Mouse (Mus musculus): ENCODE results near the gene Pcsk6. TPM values are rescaled to one million over a fixed set of nuclear protein-coding genes. Genes with fewer than 3 reads are reported as not detected.

The Pcsk6 gene
- polyA plus RNA-seq, 1 experiment = 4.6 TPM

DNA sequence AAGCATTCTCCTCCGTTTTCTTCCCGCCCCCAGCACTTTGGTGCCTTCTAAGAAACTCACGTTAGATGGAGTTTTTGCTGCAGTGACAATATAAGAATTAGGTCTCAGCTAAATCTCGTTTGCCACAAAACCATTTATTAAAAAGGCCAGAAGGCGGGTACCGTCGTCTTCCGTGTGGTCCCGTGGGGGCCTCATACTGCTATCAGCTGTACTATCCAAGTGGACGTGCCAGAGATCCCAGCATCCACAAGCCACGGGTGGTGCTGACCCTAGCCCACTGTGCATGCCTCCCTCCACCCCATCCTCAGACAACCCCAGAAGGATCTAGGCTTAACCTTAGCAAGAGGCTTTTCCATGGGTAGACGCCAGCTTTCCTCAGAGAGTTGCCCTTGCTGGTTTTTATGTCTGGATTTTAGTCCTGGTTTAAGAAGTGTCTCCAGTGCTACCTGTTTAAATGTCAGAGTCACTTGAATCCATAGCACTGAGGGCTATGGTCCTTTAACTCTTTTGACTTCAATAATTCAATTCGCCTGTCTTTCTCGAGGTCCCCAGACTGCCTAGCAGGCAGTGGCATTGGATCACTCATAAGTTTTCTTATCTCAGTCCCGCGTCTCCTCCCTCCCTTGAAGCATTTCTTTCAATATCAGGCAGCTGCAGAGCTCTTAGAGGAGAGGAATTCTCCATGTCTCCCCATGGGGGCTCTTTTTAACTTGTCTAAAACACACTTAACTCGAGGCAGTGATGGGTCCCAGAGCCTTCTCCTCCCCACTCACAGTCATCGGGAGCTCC lies 178.7 kb downstream of the Pcsk6 start:
- Histone ChIP-seq H3K4me1 (ENCODE audit: control insufficient read depth, insufficient read depth, low read length) (no peaks in the 10 kb centered on the region; the same call in 1 of the 2 replicates), H3K36me3 (ENCODE audit: control insufficient read depth, insufficient read depth, low read length) (no peaks in the 10 kb centered on the region), H3K27me3 (ENCODE audit: control insufficient read depth, insufficient read depth, low read length) (no peaks in the 10 kb centered on the region), H3K4me3 (ENCODE audit: control insufficient read depth, low read depth, low read length) (no peak overlapping the region), H3K27ac (ENCODE audit: control insufficient read depth, insufficient read depth, low read depth, low read length) (no peak overlapping the region)
- TF ChIP-seq POLR2A (IDR thresholded peaks at IDR 0.05; ENCODE audit: control insufficient read depth, low read depth, low read length) (no peak), CTCF (IDR thresholded peaks at IDR 0.05; ENCODE audit: control insufficient read depth, insufficient read depth, insufficient replicate concordance, low read depth, low read length) (no peak)

DNA sequence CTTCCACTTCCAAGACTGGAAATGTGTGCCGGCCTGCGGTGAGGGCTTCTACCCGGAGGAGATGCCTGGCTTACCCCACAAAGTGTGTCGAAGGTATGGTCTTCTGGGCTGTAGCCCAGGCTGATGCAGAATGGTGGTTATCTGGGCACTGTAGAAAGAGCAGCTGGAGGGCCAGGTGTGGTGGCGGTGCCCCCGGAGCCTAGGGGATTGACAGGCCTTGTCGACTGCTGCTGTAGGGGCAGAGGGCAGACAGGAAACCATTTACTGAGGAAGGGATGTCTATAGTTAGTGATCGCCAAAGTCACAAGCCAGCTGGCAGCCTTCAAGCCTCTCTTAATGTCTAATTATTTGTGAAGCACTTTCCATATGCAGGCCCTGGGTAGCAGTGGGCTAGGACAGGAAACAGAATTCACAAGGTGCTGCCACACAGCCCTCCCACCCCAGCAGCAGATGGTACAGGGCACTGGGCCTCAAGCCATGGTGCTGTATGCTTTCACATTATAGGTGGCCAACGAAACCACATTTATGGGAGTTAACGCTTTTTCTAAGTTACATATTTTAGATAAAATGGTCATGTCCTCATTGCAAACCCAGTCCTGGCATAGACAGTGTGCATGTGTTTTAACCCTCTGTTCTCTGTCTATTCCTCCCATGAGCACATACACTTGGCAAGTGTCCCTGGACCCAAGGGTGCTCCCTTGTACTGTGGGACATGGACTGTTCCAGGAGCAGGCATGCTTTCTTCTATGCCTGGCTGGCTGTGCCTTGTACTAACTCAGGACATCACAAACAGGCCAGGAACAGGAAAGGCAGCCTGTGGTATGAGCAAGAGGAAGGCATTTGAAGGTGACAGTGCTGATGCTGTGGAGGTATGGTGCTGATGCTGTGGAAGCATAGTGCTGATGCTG lies 182.3 kb downstream of the Pcsk6 start, which contains the start of gene Gm45213:
Gene Gm45213, plus strand, starts transcription at position 51 of the 908 bp plus-strand sequence.
- Histone ChIP-seq H3K36me3 (ENCODE audit: control insufficient read depth, insufficient read depth, low read length) (no peaks in the 10 kb centered on the region), H3K4me3 (ENCODE audit: control insufficient read depth, low read depth, low read length) (no peak within 1 kb of the TSS), H3K4me1 (ENCODE audit: control insufficient read depth, insufficient read depth, low read length) (no peaks in the 10 kb centered on the region; the same call in 1 of the 2 replicates), H3K27me3 (ENCODE audit: control insufficient read depth, insufficient read depth, low read length) (no peaks in the 10 kb centered on the region), H3K27ac (ENCODE audit: control insufficient read depth, insufficient read depth, low read depth, low read length) (no peak within 1 kb of the TSS)
- TF ChIP-seq POLR2A (IDR thresholded peaks at IDR 0.05; ENCODE audit: control insufficient read depth, low read depth, low read length) (no peak), CTCF (IDR thresholded peaks at IDR 0.05; ENCODE audit: control insufficient read depth, insufficient read depth, insufficient replicate concordance, low read depth, low read length) (no peak)

DNA sequence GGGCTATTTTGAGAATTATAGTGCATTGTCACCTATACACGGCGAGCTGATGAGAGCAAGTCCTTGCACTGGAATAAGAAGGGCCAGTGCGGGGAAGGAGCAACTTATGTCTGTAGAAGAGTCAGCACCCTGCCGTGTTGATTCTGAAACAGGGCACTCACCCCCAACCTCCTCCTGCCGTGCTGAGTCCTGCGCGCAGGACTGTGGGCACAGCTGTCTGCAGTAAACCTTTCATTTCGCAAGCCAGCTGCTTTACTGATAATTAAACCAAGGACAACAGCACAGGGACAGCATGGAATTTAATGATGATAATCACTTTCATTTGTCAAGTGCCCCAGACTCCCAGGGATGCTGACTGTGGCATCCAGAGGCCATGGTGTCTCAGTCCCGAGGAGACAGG lies 183.1 kb downstream of the Pcsk6 start:
- no peaks in the 10 kb centered on the region for H3K36me3 ChIP-seq (ENCODE audit: control insufficient read depth, insufficient read depth, low read length)
- no peaks in the 10 kb centered on the region for H3K27me3 ChIP-seq (ENCODE audit: control insufficient read depth, insufficient read depth, low read length)
- no peaks in the 10 kb centered on the region; the same call in 1 of the 2 replicates for H3K4me1 ChIP-seq (ENCODE audit: control insufficient read depth, insufficient read depth, low read length)
- no peak overlapping the region for H3K4me3 ChIP-seq (ENCODE audit: control insufficient read depth, low read depth, low read length)
- no peak overlapping the region for H3K27ac ChIP-seq (ENCODE audit: control insufficient read depth, insufficient read depth, low read depth, low read length)
- TF ChIP-seq CTCF (IDR thresholded peaks at IDR 0.05; ENCODE audit: control insufficient read depth, insufficient read depth, insufficient replicate concordance, low read depth, low read length) = no peak
- no peak for TF ChIP-seq POLR2A (IDR thresholded peaks at IDR 0.05; ENCODE audit: control insufficient read depth, low read depth, low read length)

DNA sequence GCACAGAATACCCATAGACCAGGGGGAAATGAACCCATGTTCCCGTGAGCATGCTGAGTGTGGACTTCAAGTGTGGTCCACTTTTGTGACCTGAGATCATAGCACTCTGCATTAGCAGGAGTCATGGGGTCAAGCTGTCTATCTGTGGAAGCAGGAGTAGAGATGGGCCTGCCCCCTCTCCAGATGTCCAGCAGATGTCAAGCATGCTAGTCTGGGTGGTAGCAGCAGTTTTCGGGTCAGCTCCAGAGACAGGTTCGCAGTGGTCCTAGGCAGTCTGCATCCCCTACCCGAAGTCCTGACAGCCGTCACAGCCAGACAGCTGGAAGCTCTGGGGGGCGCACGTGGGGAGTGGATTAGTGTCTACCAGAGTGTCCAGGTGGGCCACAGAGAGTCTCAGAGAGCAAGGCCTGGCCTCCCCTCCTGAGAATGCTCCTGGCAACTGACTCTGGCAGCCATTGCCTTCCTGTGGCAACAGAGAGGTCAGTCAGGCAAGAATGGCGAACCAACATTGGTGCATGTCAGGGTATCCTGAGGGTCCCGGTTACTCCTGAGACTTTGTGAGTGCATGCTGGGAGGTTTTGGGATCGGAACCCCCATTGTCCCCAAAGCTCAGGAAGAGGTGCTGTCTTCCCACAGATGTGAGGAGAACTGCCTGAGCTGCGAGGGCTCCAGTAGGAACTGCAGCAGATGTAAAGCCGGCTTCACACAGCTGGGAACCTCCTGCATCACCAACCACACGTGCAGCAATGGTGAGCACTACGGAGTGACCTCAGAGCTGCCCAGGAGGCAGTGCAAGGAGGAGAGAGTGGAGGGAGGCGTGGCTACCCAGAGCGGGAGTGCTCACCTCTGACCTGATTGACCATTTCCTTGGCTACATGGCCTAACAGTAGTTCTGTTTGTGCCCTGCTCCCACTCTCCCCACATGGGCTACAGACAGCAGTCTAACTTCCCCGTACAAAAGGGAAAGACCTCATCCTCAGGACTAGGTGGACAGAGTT lies 185.7 kb downstream of the Pcsk6 start:
- H3K4me3 ChIP-seq (ENCODE audit: control insufficient read depth, low read depth, low read length) = no peak overlapping the region
- H3K4me1 ChIP-seq (ENCODE audit: control insufficient read depth, insufficient read depth, low read length) = no peaks in the 10 kb centered on the region; the same call in 1 of the 2 replicates
- H3K27me3 ChIP-seq (ENCODE audit: control insufficient read depth, insufficient read depth, low read length) = no peaks in the 10 kb centered on the region
- H3K36me3 ChIP-seq (ENCODE audit: control insufficient read depth, insufficient read depth, low read length) = no peaks in the 10 kb centered on the region
- H3K27ac ChIP-seq (ENCODE audit: control insufficient read depth, insufficient read depth, low read depth, low read length) = no peak overlapping the region
- no peak for TF ChIP-seq CTCF (IDR thresholded peaks at IDR 0.05; ENCODE audit: control insufficient read depth, insufficient read depth, insufficient replicate concordance, low read depth, low read length)
- no peak for TF ChIP-seq POLR2A (IDR thresholded peaks at IDR 0.05; ENCODE audit: control insufficient read depth, low read depth, low read length)

DNA sequence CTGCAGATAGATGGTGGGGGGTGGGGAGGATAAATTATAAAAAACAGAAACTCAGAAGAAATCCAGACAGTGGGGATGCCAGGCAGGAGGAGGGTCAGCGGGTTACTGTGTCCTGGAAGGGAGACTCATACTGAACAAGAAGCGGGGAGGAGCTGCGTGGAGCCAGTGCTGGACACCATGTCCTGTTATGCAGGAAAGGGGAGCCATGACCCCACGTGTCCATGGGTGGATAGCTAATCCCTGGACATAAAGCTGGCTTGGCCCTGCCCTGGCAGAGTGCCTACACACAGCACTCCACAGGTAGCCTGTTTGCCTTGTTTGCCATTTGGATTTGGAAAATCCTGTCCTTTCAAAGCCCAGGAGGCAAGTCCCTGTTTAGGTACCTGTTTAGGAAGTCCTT lies 186.4 kb downstream of the Pcsk6 start:
- no peak overlapping the region for H3K4me3 ChIP-seq (ENCODE audit: control insufficient read depth, low read depth, low read length)
- no peaks in the 10 kb centered on the region for H3K27me3 ChIP-seq (ENCODE audit: control insufficient read depth, insufficient read depth, low read length)
- H3K27ac ChIP-seq (ENCODE audit: control insufficient read depth, insufficient read depth, low read depth, low read length) = no peak overlapping the region
- no peaks in the 10 kb centered on the region for H3K36me3 ChIP-seq (ENCODE audit: control insufficient read depth, insufficient read depth, low read length)
- H3K4me1 ChIP-seq (ENCODE audit: control insufficient read depth, insufficient read depth, low read length) = no peaks in the 10 kb centered on the region; the same call in 1 of the 2 replicates
- TF ChIP-seq CTCF (IDR thresholded peaks at IDR 0.05; ENCODE audit: control insufficient read depth, insufficient read depth, insufficient replicate concordance, low read depth, low read length) = no peak
- TF ChIP-seq POLR2A (IDR thresholded peaks at IDR 0.05; ENCODE audit: control insufficient read depth, low read depth, low read length) = no peak

DNA sequence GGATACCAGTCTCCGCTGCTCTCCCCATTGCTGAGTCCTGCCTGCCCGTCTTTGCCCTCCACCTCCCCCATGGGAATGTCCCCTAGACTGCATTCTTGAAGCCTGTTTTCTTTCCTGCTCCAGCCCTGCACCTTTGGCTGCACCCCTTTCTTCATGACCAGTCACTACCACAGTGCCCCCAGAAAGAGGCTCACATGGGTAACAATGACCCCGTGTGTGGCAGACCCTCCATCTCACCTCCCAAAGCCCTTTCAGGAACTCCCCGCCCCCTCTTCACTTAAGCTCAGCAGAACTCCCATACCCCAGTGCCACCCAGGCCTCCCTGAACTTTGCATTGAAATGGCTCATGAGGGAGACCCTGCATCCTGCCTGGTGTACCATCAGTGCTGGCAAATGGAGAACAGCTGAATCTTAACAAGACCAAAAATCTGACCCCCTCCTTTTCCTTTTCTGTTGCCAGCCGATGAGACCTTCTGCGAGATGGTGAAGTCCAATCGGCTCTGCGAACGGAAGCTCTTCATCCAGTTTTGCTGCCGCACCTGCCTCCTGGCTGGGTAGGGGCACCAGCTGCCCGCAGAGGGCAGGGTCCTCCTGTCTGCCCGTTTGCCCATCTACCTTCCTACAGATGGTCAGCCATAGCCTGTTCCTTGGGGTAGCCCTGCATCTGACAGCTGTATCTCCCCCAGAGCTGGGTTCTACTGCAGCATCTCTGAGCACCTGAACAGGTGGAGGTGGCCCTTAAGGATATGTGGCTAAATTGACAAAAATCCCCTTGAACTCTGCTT lies 187.1 kb downstream of the Pcsk6 start:
- H3K27ac ChIP-seq (ENCODE audit: control insufficient read depth, insufficient read depth, low read depth, low read length) = no peak overlapping the region
- no peaks in the 10 kb centered on the region for H3K27me3 ChIP-seq (ENCODE audit: control insufficient read depth, insufficient read depth, low read length)
- no peaks in the 10 kb centered on the region; the same call in 1 of the 2 replicates for H3K4me1 ChIP-seq (ENCODE audit: control insufficient read depth, insufficient read depth, low read length)
- no peak overlapping the region for H3K4me3 ChIP-seq (ENCODE audit: control insufficient read depth, low read depth, low read length)
- no peaks in the 10 kb centered on the region for H3K36me3 ChIP-seq (ENCODE audit: control insufficient read depth, insufficient read depth, low read length)
- no peak for TF ChIP-seq CTCF (IDR thresholded peaks at IDR 0.05; ENCODE audit: control insufficient read depth, insufficient read depth, insufficient replicate concordance, low read depth, low read length)
- TF ChIP-seq POLR2A (IDR thresholded peaks at IDR 0.05; ENCODE audit: control insufficient read depth, low read depth, low read length) = no peak

Data from testis, adult 2 months (tissue).